Mouse (Mus musculus) bone marrow, adult 2 months (tissue): ENCODE data around the gene Dzip1. TPM values are rescaled to one million over a fixed set of nuclear protein-coding genes. Genes with fewer than 3 reads are reported as not detected.

Experiments
- H3K27ac ChIP-seq: fragments of 200-500 bp; 2 replicates; pipeline ENCODE4 v1.5.1; 2012; ENCODE audit warnings: low read depth, mild to moderate bottlenecking, control low read depth, inconsistent platforms, low read length; ENCODE audit not compliant: control insufficient read depth, poor library complexity, insufficient read depth
- H3K4me1 ChIP-seq: fragments of 200-500 bp; 2 replicates; pipeline ENCODE4 v1.6.1; 2011; ENCODE audit warnings: low read length; ENCODE audit not compliant: control insufficient read depth, insufficient read depth
- H3K4me3 ChIP-seq: fragments of 200-500 bp; replicated peaks from 2 replicates; pipeline ENCODE3; 2011; ENCODE audit warnings: mild to moderate bottlenecking, low read depth, low read length, control low read depth; ENCODE audit not compliant: control insufficient read depth
- CTCF ChIP-seq: fragments of 200-500 bp; IDR thresholded peaks from 2 replicates; pipeline ENCODE4 v1.5.1; 2011; ENCODE audit warnings: low read length, control low read depth; ENCODE audit not compliant: control insufficient read depth, insufficient read depth
- POLR2A ChIP-seq: fragments of 200-500 bp; IDR thresholded peaks from 2 replicates; pipeline ENCODE4 v1.6.1; 2011; ENCODE audit warnings: low read depth, mild to moderate bottlenecking, control low read depth, low read length, borderline replicate concordance; ENCODE audit not compliant: control insufficient read depth
- WGBS: fragments of 180-500 bp; shearing (Covaris S2); methylation state at CpG from one replicate; pipeline ENCODE4 v1.1.7; 2018; 5-methylcytosine and 5-hydroxymethylcytosine counted together
- polyA plus RNA-seq: library from polyadenylated mRNA; stranded (reverse); fragments of >200 nt; gene quantifications from 2 replicates; pipeline ENCODE4 v1.2.4, GENCODE M21; 2011; ENCODE audit warnings: low replicate concordance; ENCODE audit not compliant: missing spikeins, insufficient read depth, insufficient read length

Dzip1 gene
- polyA plus RNA-seq, 1 experiment: 5.3 TPM

DNA sequence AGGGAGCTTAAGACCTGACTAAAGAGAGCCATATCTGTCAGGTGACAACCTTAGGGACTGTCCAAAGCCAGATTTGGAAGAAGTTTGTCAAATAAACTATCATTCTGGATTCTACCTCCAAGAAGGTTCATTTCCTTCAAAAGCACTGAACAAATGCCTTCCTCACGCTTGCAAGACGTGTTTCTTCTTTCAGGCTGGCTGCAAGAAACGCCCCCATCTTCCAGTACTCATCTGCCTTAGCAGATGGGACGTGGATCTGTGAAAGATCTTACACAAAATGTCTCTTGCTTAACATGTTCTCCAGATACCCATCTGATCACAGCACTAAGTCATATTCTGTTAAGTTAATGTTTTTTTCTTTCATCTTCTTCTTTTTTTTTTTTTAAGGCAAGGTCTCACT, 35.2 kb downstream of the Dzip1 start:
- WGBS: 81% methylated on average over 4 of the region's 4 CpGs
- no peaks in the 10 kb centered on the region for H3K4me1 ChIP-seq
- TF ChIP-seq CTCF (no peak), POLR2A (no peak)

DNA sequence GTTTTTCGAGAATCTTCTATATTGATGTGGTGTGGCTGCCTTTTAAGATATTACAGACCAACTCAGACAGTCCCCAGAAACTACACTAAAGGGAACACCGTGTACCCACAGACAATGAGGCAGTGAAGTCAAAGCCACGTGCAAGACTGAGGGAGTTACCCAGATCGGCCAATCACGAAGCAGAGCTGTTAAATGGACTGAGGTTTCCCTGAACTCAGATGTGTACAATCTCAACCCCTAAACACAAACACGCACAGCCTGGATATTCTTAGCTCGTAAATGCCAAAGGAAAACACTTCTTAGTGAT, 41.1 kb downstream of the Dzip1 start:
- WGBS: 59% methylated on average over 7 of the region's 7 CpGs
- no peak overlapping the region for H3K27ac ChIP-seq
- no peak for TF ChIP-seq POLR2A
- TF ChIP-seq CTCF: no peak

More for the DNA sequence above, 35.2 kb downstream of the Dzip1 start:
- H3K27ac ChIP-seq: no peak overlapping the region
- H3K4me3 ChIP-seq: no peak overlapping the region

DNA sequence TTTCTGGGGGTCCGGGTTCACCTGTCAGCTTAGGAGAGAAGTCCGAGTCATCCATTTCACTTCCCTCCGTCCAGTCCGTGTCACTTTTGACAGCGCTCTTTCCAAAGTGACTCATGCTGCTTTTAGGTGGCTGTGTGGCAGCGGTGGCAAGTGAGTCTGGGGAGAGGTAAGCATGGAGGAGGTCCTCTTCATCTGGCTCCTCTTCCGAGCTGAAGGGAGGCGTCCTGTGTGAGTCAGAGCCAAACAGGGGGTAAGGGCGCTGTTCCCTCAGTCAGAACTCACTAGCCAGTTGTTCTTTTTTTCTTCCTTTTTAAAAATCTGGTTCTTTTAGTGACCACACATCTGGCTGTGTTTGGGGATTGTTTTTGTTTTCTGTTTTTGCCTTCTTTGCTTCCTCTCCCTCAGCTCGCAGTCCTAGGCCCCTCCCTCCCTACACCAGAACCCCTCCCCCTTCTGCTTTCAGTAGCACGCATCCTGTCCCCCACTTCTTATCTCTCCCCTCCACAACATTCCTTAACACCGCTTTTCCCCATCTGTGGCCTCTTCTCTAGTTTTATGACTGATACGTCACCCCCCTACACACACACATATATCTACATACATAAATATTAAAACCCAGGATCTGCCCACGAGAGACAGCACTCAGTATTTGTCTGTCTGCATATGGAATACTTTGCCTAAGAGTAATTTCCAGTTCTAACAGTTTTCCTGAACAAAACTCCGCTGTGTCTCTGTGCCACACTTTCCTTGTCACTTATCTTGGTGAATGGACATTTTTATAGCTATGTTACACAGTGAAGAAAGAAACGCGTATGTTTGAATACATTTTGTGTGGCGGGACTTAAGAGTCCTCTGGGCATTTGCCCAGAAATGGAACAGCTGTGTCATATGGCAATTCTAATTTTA, 41.7 kb downstream of the Dzip1 start:
- Histone ChIP-seq H3K27ac (no peak overlapping the region), H3K4me1 (no peaks in the 10 kb centered on the region; the same call in 1 of the 2 replicates), H3K4me3 (no peak overlapping the region)
- TF ChIP-seq CTCF (no peak), POLR2A (no peak)
- 64% methylated on average over 18 of the region's 18 CpGs for WGBS

More for the DNA sequence above, 41.1 kb downstream of the Dzip1 start:
- Histone ChIP-seq H3K4me1 (no peaks in the 10 kb centered on the region; the same call in 1 of the 2 replicates), H3K4me3 (no peak overlapping the region)

DNA sequence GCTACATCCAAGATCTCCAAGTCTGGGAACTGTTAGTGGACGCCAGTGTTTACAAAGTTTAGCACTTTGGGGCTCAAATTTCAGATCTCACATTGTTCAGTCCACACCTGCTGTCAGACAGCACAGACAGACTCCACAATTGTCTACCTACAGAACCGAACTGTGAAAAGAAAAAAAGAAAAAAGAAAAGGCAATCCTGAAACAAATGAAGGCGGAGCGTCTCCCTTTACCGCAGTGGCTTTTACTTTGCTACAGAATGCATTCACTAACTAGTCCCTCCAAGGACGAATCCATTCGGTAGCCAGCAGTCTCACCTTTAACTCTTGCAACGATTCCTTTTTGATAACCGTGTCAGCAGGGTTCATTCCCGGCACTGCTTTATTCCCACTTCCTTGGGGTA, 44.6 kb downstream of the Dzip1 start:
- 88% methylated on average over 10 of the region's 10 CpGs for WGBS
- TF ChIP-seq POLR2A (no peak), CTCF (no peak)

DNA sequence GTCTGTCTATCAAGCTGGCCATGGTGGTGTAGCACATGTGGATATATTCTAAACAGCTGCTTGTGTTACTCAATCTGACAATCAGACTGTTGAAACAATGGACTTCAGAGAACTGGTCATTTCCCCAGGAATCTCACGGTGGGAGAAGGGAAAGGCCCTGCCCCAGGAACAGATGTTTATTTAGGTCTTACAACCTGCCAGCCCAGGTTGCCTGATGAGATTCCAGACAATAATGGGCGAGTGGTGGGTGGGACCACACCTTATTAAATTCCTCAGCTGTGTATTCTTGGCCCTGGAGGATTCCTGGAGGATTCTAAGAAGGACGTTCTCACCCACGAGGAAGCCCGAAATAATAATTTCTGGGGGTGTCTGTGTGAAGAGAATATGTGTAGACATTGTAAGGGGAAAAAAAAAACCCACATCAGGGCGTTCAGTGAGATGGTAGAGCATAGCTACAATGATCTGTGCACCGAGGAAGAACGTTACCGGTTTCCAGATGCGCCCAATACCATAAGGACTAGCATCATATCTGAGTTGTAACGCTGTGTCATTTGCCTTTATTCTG, 46.8 kb downstream of the Dzip1 start:
- TF ChIP-seq CTCF (no peak), POLR2A (no peak)
- 85% methylated on average over 11 of the region's 11 CpGs for WGBS

More for the DNA sequence above, 44.6 kb downstream of the Dzip1 start:
- no peaks in the 10 kb centered on the region; the same call in 1 of the 2 replicates for H3K4me1 ChIP-seq
- H3K4me3 ChIP-seq: no peak overlapping the region
- H3K27ac ChIP-seq: no peak overlapping the region

DNA sequence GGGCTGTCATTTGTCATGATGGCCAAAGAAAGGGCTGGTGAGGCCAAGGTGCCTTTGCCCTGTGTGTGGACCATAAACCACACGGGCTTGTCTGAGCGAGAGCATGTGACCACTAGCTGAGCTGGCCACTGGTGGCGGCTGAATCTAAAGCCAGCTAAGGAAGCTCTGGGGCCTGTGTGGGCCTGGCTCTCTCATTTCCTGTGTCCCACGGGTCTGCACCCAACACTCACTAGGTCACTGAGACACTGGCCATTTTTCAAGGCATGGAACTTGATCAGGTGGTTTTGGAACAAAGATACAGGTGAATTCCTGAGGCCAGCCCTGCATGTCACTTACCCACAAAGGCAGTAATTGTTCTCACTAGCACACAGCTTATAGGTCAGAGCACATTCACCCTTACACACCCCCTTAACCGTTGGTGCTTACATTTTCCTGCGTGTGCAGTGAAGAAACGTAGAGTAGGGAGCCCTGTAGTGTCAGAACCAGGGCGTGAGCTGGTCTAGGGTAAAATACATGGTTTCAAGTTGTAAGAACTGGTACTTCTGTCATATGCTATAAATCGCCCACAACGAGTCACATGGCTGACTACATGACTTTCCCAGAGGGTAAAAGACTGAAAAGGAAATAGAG, 50.4 kb downstream of the Dzip1 start:
- H3K27ac ChIP-seq: no peak overlapping the region
- TF ChIP-seq CTCF: no peak
- no peak for TF ChIP-seq POLR2A
- no peak overlapping the region for H3K4me3 ChIP-seq
- H3K4me1 ChIP-seq: no peaks in the 10 kb centered on the region
- 63% methylated on average over 10 of the region's 10 CpGs for WGBS

More for the DNA sequence above, 46.8 kb downstream of the Dzip1 start:
- H3K4me3 ChIP-seq: no peak overlapping the region
- H3K27ac ChIP-seq: no peak overlapping the region
- H3K4me1 ChIP-seq: no peaks in the 10 kb centered on the region

DNA sequence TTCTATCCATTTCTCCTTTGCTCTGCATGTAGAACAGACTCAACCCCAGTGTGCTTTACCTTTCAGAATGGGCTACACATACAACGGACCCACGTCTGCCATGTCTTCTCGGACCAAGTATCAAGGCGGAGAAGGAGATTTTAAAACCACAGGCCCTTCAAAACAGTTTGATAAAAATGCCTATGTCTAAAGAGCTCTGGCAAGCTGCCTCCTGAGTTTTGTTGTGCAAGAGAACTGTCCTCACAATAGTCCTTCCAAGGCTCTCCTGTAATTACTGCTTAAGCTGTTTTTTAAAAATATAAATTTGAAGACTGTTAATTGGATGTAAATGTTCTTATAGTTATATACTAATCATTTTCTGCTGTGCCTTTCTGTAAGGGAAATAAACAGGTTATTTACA, 51.1 kb downstream of the Dzip1 start:
- H3K4me1 ChIP-seq: no peaks in the 10 kb centered on the region
- 57% methylated on average over 4 of the region's 4 CpGs for whole genome bisulfite sequencing
- TF ChIP-seq POLR2A (no peak), CTCF (no peak)
- no peak overlapping the region for H3K4me3 ChIP-seq
- H3K27ac ChIP-seq: no peak overlapping the region

DNA sequence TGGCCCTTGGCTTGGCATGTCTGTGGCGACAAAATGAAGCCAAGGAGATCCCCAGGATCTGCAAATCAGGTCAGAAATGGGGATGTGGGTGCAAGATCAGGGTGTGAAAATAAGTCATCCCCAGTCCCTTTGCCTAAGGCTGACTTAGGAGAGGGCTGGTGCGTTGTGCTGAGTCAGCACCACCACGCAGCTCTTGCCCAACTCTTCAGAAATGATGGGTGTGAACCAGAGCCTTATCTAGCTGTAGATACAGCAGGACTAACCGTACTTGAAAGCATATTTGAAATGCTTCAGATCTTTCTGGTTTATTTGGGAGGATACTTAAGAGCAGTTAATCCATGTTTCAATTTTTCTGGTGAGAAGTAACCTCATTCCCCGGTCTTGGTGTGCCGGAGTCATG, 55.5 kb downstream of the Dzip1 start:
- Histone ChIP-seq H3K4me3 (no peak overlapping the region), H3K27ac (no peak overlapping the region), H3K4me1 (no peaks in the 10 kb centered on the region)
- no peak for TF ChIP-seq CTCF
- no peak for TF ChIP-seq POLR2A
- 52% methylated on average over 6 of the region's 6 CpGs for WGBS
